Mouse (Mus musculus) embryonic fibroblast, embryonic 13.5 days (primary cell): ENCODE results near the gene Ly6f.

Source experiments
- CTCF ChIP-seq: IDR thresholded peaks from 2 replicates; pipeline ENCODE4 v1.5.1; 2011; ENCODE audit warnings: mild to moderate bottlenecking, control low read depth, low read length, moderate library complexity, borderline replicate concordance; ENCODE audit not compliant: insufficient read depth
- POLR2A ChIP-seq: IDR thresholded peaks from 2 replicates; pipeline ENCODE4 v1.6.1; 2011; ENCODE audit warnings: low read depth, mild to moderate bottlenecking, control low read depth, low read length, moderate library complexity

DNA sequence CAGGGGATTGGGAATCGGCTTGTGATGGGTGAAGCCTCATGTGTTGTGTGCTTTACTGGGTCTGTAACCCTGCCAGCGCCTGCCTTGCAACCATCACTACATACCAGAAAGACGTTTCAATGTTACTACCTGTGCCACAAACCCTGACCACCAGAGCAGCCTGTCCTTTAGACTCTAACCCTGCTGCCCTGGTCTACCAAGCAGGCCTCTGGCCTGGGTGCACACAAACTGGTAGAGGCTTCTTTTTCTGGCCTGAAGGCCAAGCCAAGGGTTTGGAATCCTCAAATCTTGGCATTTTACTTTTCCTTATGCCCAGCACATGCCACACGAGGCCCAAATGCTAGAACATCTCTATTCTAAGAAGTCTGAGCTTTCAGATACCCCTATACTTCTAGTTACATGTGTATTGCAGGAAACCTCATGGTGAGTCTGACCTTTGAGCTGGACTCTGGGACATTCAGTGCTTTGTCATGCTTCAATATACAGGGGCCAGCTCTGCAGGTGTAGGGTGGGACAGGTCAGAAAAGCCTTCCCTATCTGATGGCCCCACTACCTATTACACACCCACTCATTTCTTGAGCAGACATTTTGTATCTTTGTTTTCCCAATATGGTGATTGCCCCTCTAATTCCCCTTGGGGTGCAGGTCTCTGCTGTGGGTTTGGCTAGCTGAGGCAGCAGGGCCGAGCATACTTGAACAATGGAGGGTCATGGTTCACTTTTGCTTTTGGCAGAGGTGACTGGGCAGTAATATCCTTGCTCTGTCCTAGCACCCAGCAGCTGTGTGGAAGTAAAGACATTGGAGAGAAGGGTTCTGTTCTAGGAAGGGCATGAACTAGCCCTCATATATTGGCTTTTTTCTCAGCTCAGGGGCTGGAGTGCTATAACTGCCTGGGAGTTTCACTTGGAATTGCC lies 952 bp downstream of the Ly6f start:
- TF ChIP-seq CTCF (no peak), POLR2A (no peak)
